Comparison of ENCODE assay signal across 14 mouse cellular contexts in the genomic region with DNA sequence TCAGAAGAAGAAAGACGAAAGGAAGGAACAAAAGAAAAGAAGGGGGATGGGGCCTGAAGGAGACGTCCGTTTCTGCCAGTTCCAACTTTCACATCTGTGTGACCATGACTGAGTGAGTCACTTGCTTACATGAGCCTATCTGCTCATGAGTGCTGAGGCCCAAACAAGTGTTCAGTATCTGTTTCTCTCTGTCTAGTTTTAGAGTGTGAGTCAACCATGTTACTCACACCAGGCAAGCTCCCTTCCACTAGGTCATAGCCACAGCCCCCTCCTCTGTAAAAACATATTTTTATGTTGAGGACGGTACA. TPM values are rescaled to one million over a fixed set of nuclear protein-coding genes. Genes with fewer than 3 reads are reported as not detected.
DNase-seq lines count a peak whose midpoint lies in the region; ATAC-seq lines count a peak whose summit lies in the region.
"Had no signal": no experiment of that assay in that cellular context is flagged by ENCODE, and none has a peak within 500 bp of the region (broad histone marks: within the 10 kb centered on the region; RNA-seq: fewer than 3 reads in every experiment).

No protein-coding gene starts in this region.

- peaks cover 86% of the 10 kb centered on the region for H3K4me1 ChIP-seq in erythroblast, embryonic 14.5 days (ENCODE audit: control insufficient read depth)
- peaks cover 18% of the 10 kb centered on the region for H3K4me1 ChIP-seq in embryonic facial prominence, embryonic 10.5 days
- H3K4me1 ChIP-seq in limb, embryonic 13.5 days = 0 out of 2 replicates have a peak, but pooled peaks cover 8% of the 10 kb centered on the region
- H3K4me1 ChIP-seq: stomach, embryonic 15.5 days had no signal

- peak overlapping the region; percentile 82; the same call in 1 of the 2 replicates for H3K27ac ChIP-seq in embryonic facial prominence, embryonic 10.5 days (replicated peaks)
- peak overlapping the region; percentile 48; the same call in 1 of the 2 replicates for H3K27ac ChIP-seq in limb, embryonic 13.5 days
- H3K27ac ChIP-seq: hindbrain, embryonic 13.5 days; stomach, embryonic 15.5 days had no signal

- peaks cover 19% of the 10 kb centered on the region for H3K36me3 ChIP-seq in erythroblast, embryonic 14.5 days (ENCODE audit: control insufficient read depth)
- no peaks in the 10 kb centered on the region for H3K36me3 ChIP-seq in embryonic facial prominence, embryonic 10.5 days (replicated peaks)
- no peaks in the 10 kb centered on the region for H3K36me3 ChIP-seq in limb, embryonic 13.5 days
- H3K36me3 ChIP-seq: hindbrain, embryonic 13.5 days; stomach, embryonic 15.5 days had no signal

- no peak overlapping the region for H3K4me2 ChIP-seq in limb, embryonic 13.5 days (replicated peaks)
- H3K4me2 ChIP-seq: hindbrain, embryonic 13.5 days; stomach, embryonic 15.5 days had no signal

- peak; percentile 89 for DNase-seq in 416B (ENCODE audit: low read depth)
- DNase-seq in embryonic facial prominence, embryonic 10.5 days (ENCODE audit: low spot score) = no peak
- DNase-seq in thymus, postnatal 0 days (ENCODE audit: low spot score) = no peak
- no peak for DNase-seq in thymus, postnatal 14 days
- no peak for DNase-seq in retina, embryonic 14.5 days (ENCODE audit: low spot score)
- DNase-seq: cerebellum, adult 9-10 months; gastrocnemius, postnatal 36 days; retina, postnatal 1 day had no signal

- peak overlapping the region; percentile 56 for H3K4me3 ChIP-seq in erythroblast, embryonic 14.5 days (replicated peaks)
- H3K4me3 ChIP-seq in embryonic facial prominence, embryonic 10.5 days = no peak overlapping the region
- no peak overlapping the region for H3K4me3 ChIP-seq in limb, embryonic 13.5 days
- H3K4me3 ChIP-seq: hindbrain, embryonic 13.5 days; stomach, embryonic 15.5 days had no signal

- no peak overlapping the region for H3K9ac ChIP-seq in limb, embryonic 13.5 days
- H3K9ac ChIP-seq: hindbrain, embryonic 13.5 days; stomach, embryonic 15.5 days had no signal

- WGBS in embryonic facial prominence, embryonic 10.5 days = 80% methylated on average over 4 of the region's 4 CpGs
- 63% methylated on average over 4 of the region's 4 CpGs for WGBS in limb, embryonic 13.5 days

- H3K9me3 ChIP-seq in erythroblast, embryonic 14.5 days (ENCODE audit: control insufficient read depth, low read length) = no peaks in the 10 kb centered on the region
- H3K9me3 ChIP-seq in embryonic facial prominence, embryonic 10.5 days = no peaks in the 10 kb centered on the region
- H3K9me3 ChIP-seq in limb, embryonic 13.5 days = no peaks in the 10 kb centered on the region
- H3K9me3 ChIP-seq: hindbrain, embryonic 13.5 days; stomach, embryonic 15.5 days had no signal

- H3K27me3 ChIP-seq in erythroblast, embryonic 14.5 days (ENCODE audit: control insufficient read depth) = peaks cover 2% of the 10 kb centered on the region
- H3K27me3 ChIP-seq in embryonic facial prominence, embryonic 10.5 days (replicated peaks; ENCODE audit: low read depth, poor library complexity, severe bottlenecking) = peaks cover 28% of the 10 kb centered on the region
- no peaks in the 10 kb centered on the region for H3K27me3 ChIP-seq in limb, embryonic 13.5 days
- H3K27me3 ChIP-seq: hindbrain, embryonic 13.5 days; stomach, embryonic 15.5 days had no signal

- ATAC-seq in erythroblast, adult 5-6 weeks (replicated peaks; ENCODE audit: low FRiP score, poor library complexity, severe bottlenecking) = no peak
- ATAC-seq in limb, embryonic 13.5 days (ENCODE audit: low FRiP score, low read depth) = no peak
- ATAC-seq: CD4-positive, CD25-positive, alpha-beta regulatory T cell, adult 4 months had no signal

RNA-seq across cellular contexts. Expression of a gene that starts 10.4 kb away (rescaled TPM):
- 9.7 and 11.1 TPM in 2 replicates for polyA plus RNA-seq in erythroblast, embryonic 14.5 days (2012)
- 440 and 459 TPM in 2 replicates for total RNA-seq in erythroblast, adult 5-6 weeks (2015; ENCODE audit: low replicate concordance)
- total RNA-seq in erythroblast, adult 5-6 weeks (2017; ENCODE audit: low replicate concordance) = 461 and 469 TPM in 2 replicates
- polyA plus RNA-seq in embryonic facial prominence, embryonic 10.5 days (2016; fragmentation: Nextera tagmentation; extraction: Ambion mirVana) = 6.0 and 7.8 TPM in 2 replicates
- polyA plus RNA-seq in limb, embryonic 13.5 days (2015; fragmentation: Nextera tagmentation; extraction: Ambion mirVana) = 7.9 and 10.0 TPM in 2 replicates
- 26.5 and 31.2 TPM in 2 replicates for polyA plus RNA-seq in thymus, postnatal 0 days (2015; fragmentation: Nextera tagmentation; extraction: Ambion mirVana)
